Mouse (Mus musculus): Measurements from ENCODE around the gene Golga2.

The Golga2 gene

GRCm38 (mm10) chr2:32344598-32345321 is 57.6 kb downstream of the Golga2 start:
- DNase-seq = no peak

GRCm38 (mm10) chr2:32347019-32347418 is 59.8 kb downstream of the Golga2 start:
- no peak for DNase-seq

- DNase-seq = no peak
Observed at GRCm38 (mm10) chr2:32348311-32348710, 61.1 kb downstream of the Golga2 start.

GRCm38 (mm10) chr2:32349625-32350255 is 62.6 kb downstream of the Golga2 start:
- no peak for DNase-seq

GRCm38 (mm10) chr2:32350471-32351051 is 63.4 kb downstream of the Golga2 start:
- no peak for DNase-seq

GRCm38 (mm10) chr2:32351471-32351961 is 64.3 kb downstream of the Golga2 start:
- DNase-seq = no peak

- no peak for DNase-seq
Observed at GRCm38 (mm10) chr2:32352151-32353006, 65.2 kb downstream of the Golga2 start, which contains the start of gene Ciz1. TSS of gene Ciz1 (plus strand) at chr2:32352327.

- DNase-seq = peak; percentile 67
Observed at GRCm38 (mm10) chr2:32353007-32353542, 65.9 kb downstream of the Golga2 start, which contains the start of gene Dnm1. TSS of gene Dnm1 (minus strand) at chr2:32353338.

GRCm38 (mm10) chr2:32353836-32354235 is 66.7 kb downstream of the Golga2 start:
- no peak for DNase-seq

GRCm38 (mm10) chr2:32354336-32354895 is 67.2 kb downstream of the Golga2 start:
- DNase-seq = no peak

GRCm38 (mm10) chr2:32356216-32356615 is 69.0 kb downstream of the Golga2 start:
- DNase-seq = no peak
